Mouse (Mus musculus) bone marrow, adult 2 months (tissue): ENCODE measurements around the gene Olfr750. TPM values are rescaled to one million over a fixed set of nuclear protein-coding genes. Genes with fewer than 3 reads are reported as not detected.
A peak's percentile ranks its signal among the peaks of the same experiment; 100 is the strongest.

Source experiments
- H3K27ac ChIP-seq: fragments of 200-500 bp; 2 replicates; pipeline ENCODE4 v1.5.1; 2012; ENCODE audit warnings: low read depth, mild to moderate bottlenecking, control low read depth, inconsistent platforms, low read length; ENCODE audit not compliant: control insufficient read depth, poor library complexity, insufficient read depth
- H3K4me1 ChIP-seq: fragments of 200-500 bp; 2 replicates; pipeline ENCODE4 v1.6.1; 2011; ENCODE audit warnings: low read length; ENCODE audit not compliant: control insufficient read depth, insufficient read depth
- H3K4me3 ChIP-seq: fragments of 200-500 bp; replicated peaks from 2 replicates; pipeline ENCODE3; 2011; ENCODE audit warnings: mild to moderate bottlenecking, low read depth, low read length, control low read depth; ENCODE audit not compliant: control insufficient read depth
- CTCF ChIP-seq: fragments of 200-500 bp; IDR thresholded peaks from 2 replicates; pipeline ENCODE4 v1.5.1; 2011; ENCODE audit warnings: low read length, control low read depth; ENCODE audit not compliant: control insufficient read depth, insufficient read depth
- POLR2A ChIP-seq: fragments of 200-500 bp; IDR thresholded peaks from 2 replicates; pipeline ENCODE4 v1.6.1; 2011; ENCODE audit warnings: low read depth, mild to moderate bottlenecking, control low read depth, low read length, borderline replicate concordance; ENCODE audit not compliant: control insufficient read depth
- WGBS: fragments of 180-500 bp; shearing (Covaris S2); methylation state at CpG from one replicate; pipeline ENCODE4 v1.1.7; 2018; 5-methylcytosine and 5-hydroxymethylcytosine counted together
- polyA plus RNA-seq: library from polyadenylated mRNA; stranded (reverse); fragments of >200 nt; gene quantifications from 2 replicates; pipeline ENCODE4 v1.2.4, GENCODE M21; 2011; ENCODE audit warnings: low replicate concordance; ENCODE audit not compliant: missing spikeins, insufficient read depth, insufficient read length

The Olfr750 gene
- polyA plus RNA-seq, 1 experiment: not detected

DNA sequence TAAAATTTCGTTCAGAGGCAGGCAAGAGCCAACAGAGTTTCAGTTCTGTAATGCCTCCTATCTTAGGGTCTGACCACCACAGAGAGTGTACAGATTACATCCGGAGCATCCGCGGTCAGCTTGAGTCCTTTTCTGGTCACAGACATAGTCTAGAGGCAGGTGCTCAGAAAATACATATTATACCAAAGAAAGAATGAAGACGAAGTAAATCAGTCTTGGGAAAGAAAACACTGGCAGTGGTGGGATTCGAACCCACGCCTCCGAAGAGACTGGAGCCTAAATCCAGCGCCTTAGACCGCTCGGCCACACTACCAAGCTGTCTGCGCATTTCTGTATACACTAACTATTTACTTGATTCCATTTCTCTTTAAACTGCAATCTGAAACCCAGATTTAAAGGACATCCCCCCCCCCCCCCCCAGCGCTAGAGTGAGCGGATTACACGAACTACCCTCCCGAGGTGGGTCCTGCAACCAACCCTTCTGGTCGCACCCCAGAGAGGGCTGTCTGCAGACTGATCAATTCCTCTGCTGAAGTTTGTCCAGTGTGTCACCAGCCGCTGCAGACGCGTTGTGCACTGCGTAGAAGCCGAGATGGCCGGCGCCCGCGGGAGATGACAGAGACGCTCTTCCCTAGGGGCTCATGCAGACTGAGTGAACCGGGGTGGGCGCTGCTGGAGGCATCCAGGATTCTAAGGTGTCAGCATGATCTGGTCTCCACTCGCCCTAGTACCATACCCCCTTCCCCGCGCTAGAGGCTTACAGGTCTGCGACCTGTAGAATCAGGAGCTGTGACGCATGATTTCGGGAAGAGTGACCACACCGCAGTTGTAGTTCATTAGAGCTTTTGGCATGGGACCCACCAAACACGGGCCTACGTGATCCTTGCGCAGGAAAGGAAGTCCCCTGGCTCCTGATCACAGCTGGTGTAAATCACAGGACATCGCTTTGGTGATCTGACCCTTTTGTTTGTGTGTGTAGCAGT lies 8.7 kb upstream of the Olfr750 start:
- H3K4me1 ChIP-seq: no peaks in the 10 kb centered on the region
- WGBS: 2% methylated on average over 40 of the region's 40 CpGs
- TF ChIP-seq CTCF (no peak), POLR2A (no peak)
- H3K27ac ChIP-seq: no peak overlapping the region
- H3K4me3 ChIP-seq: peak overlapping the region; percentile 49

DNA sequence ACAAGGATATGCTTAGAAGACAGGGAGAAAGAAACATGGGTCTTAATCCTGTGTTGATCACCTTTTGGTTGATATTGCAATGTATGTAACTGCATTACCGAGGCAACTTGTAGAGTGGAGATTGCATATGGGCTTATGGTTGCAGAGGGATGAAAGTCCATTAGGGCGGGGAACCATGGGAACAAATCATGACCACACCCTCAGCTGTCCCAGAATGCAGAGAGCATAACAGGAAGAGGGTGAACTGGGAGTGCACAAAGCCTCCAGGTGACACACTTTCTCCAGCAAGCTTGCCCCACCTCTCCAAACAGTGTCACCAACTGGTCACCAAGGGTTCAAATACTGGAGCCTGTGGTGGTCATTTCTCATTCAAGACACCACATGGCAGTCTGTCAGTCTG lies 6.8 kb upstream of the Olfr750 start:
- no peak overlapping the region for H3K27ac ChIP-seq
- no peaks in the 10 kb centered on the region for H3K4me1 ChIP-seq
- TF ChIP-seq POLR2A: no peak
- H3K4me3 ChIP-seq: no peak overlapping the region
- WGBS: 77% methylated on average over 2 of the region's 2 CpGs

DNA sequence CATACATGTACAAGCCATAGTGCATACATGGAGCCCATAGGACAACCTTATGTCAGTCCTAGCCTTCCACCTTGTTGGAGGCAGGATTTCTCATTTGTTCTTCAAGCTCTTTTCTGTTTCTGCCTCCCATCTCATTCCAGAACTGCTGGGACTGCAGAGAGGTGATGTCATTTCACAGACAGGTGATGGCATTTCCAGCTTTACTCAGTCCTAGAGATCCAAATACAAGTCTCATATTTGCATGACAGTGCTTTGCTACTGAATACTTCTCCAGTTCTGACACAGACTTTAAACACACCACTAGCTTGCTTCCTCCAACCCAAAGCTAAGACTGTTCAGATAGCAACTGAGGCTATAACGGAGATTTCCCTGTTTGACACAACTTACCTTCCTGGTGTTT lies 4.9 kb upstream of the Olfr750 start:
- TF ChIP-seq CTCF: no peak
- TF ChIP-seq POLR2A: no peak
- Histone ChIP-seq H3K27ac (no peak overlapping the region), H3K4me3 (no peak overlapping the region), H3K4me1 (no peaks in the 10 kb centered on the region; the same call in 1 of the 2 replicates)
- WGBS: 73% methylated on average over 1 of the region's 1 CpGs

DNA sequence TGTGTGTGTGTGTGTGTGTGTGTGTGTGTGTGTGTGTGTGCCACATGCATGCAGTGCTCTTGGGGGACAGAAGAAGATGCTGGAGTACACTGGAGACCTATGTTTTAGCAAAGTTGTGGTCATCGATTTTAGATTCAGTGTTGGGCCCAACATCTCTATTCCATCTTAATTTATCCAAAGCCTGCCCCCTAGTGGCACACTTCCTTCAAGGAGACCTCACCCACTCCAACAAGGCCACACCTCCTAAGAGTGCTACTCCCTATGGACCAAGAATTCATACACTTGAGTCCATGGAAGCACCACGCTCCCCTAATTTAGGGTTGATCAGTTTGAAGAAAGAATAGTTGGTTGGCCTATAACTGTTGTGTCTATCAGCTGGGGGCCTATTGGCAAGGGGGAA lies 4.6 kb downstream of the Olfr750 start:
- WGBS: 67% methylated on average over 2 of the region's 2 CpGs
- Histone ChIP-seq H3K27ac (no peak overlapping the region), H3K4me1 (no peaks in the 10 kb centered on the region; the same call in 1 of the 2 replicates), H3K4me3 (no peak overlapping the region)
- peak; percentile 44; the same call in 1 of the 2 replicates for TF ChIP-seq CTCF
- no peak for TF ChIP-seq POLR2A

DNA sequence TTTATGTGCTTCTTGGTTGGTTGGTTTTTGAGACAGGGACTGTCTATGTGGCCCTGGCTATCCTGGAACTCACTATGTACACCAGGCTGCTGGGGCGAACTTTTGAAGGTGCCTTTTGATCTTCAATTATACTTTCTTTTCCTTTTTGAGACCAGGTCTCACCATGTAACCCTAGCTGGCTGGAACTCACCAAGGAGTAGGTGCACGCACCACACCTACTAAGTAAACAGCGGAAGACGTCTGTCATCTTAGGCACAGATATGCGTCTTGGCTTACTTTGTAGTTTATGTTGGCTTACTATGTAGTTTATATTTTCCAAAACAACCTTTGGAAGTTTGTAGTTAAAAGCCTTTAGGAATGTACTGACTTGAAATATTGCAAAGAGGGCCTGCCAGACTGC lies 5.3 kb downstream of the Olfr750 start:
- Histone ChIP-seq H3K4me3 (no peak overlapping the region), H3K27ac (no peak overlapping the region), H3K4me1 (no peaks in the 10 kb centered on the region; the same call in 1 of the 2 replicates)
- TF ChIP-seq CTCF: no peak
- TF ChIP-seq POLR2A: no peak
- WGBS: 85% methylated on average over 5 of the region's 5 CpGs

DNA sequence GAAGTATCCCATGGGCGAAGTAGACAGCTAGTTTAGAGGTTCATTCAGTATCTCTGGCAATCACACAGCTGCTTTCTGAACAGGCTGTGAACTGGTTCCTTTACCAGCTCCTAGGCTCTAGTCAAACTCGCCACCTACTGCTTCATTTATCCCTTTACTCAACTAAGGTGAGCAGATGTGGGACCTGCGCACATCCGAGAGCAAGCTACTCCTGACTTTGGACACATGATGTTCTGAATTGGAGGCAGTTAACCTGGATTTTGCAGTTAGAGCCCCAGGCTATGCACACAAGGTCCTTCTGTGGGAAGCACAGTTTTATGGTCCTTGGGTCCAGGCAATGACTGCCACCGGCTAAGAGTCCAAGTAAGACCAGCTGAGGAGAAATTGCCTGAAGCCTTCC lies 13.5 kb downstream of the Olfr750 start:
- 86% methylated on average over 5 of the region's 5 CpGs for WGBS
- TF ChIP-seq CTCF: no peak
- no peak for TF ChIP-seq POLR2A
- Histone ChIP-seq H3K4me3 (no peak overlapping the region), H3K4me1 (peaks cover 1% of the 10 kb centered on the region; the same call in 1 of the 2 replicates), H3K27ac (no peak overlapping the region)

DNA sequence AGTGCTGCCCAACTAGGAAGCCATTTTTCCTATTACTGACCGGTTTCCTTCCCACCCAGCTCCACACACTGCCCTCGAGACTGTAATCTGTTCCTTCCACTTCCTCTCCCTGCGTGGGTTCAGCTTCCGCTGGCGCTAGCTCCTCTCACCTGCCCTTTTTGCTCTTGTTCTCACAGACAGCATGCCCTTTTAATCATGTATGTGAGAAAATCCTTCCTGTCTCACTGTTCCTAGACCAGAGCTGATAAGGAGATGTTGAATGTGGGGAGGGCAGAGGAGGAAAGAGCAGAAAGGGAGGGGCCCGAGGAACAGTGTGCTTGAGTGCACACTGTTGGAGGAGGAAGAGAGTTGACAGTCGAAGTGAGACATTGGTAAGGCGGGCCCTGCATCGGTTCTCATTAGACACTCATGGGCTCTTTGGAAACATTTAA lies 16.8 kb downstream of the Olfr750 start, which contains the start of gene Rnase12:
Rnase12 (minus strand) TSS at position 261 of the 431 bp plus-strand sequence.
- TF ChIP-seq POLR2A: no peak
- no peak for TF ChIP-seq CTCF
- Histone ChIP-seq H3K4me3 (peak within 1 kb of the TSS; percentile 30), H3K4me1 (peaks cover 1% of the 10 kb centered on the region; the same call in 1 of the 2 replicates), H3K27ac (peak within 1 kb of the TSS; percentile 7; the same call in 1 of the 2 replicates)
- WGBS: 3% methylated on average over 9 of the region's 9 CpGs

DNA sequence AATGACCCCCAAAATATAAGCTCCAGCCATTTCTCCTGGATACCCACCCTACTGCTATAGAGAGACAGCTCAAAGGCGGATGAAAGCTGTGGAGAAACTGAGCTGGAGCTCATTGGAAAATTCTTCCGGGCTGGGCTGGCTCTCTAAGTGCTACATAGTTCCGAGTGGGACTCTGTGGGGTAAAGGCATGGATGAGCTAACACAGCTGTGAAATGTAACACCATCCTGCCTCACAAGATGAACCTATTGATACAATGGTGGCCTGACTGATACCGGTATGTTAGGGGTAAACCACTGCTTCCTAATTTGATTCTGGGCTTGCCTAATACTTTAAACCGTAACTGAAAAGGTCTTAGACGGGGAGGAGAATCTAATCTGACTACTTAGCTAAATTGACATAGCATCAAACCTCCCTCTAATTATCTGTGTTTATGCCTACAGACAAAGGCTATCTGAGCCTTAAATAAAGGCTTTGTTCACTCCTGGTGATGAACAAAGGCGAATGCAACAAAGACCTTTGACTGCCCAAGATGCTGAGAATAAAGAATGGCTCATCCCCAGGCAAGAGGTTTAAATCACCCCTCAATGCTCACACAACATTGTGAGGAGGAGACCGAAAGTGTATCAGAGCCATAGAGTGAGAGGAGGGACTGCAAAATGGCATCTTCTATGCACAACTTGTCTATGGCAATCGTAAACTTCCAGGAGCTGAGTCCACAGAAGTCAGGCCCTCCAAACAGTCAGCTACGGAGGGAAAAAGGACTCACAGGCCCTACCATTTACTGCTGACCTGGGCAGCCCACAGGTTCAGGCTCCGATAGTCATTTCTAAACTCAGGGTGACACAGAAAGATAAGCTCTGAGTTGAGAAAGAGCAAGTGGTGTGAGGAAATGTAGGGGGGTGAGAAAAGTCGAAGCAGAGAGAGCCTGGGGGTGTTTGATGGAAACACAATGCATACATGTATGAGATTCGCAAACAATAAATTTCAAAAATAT lies 19.7 kb downstream of the Olfr750 start:
- no peaks in the 10 kb centered on the region; the same call in none of the 2 replicates for H3K4me1 ChIP-seq
- 53% methylated on average over 13 of the region's 13 CpGs for WGBS
- H3K4me3 ChIP-seq: no peak overlapping the region
- TF ChIP-seq POLR2A (no peak), CTCF (no peak)
- H3K27ac ChIP-seq: peak overlapping the region; percentile 27; the same call in 1 of the 2 replicates
